Mouse (Mus musculus) left cerebral cortex, adult 18-20 months (tissue): ENCODE data around the gene Ube2v1. TPM values are rescaled to one million over a fixed set of nuclear protein-coding genes. Genes with fewer than 3 reads are reported as not detected.
A peak's percentile ranks its signal among the peaks of the same experiment; 100 is the strongest.

Experiments used
- DNase-seq, 2 experiments: peaks; one replicate each; pipeline ENCODE4 v3.0.0; 2021 to 2022; ENCODE audit warnings: low spot score in 2 of 2, mixed read lengths in 1 of 2
- total RNA-seq, 2 experiments: library from RNA; stranded (reverse); gene quantifications; 2 replicates each; pipeline ENCODE4 v1.2.3; 2021

The Ube2v1 gene
- total RNA-seq, 2 experiments from 2014 or later = 259 to 266 TPM

DNA sequence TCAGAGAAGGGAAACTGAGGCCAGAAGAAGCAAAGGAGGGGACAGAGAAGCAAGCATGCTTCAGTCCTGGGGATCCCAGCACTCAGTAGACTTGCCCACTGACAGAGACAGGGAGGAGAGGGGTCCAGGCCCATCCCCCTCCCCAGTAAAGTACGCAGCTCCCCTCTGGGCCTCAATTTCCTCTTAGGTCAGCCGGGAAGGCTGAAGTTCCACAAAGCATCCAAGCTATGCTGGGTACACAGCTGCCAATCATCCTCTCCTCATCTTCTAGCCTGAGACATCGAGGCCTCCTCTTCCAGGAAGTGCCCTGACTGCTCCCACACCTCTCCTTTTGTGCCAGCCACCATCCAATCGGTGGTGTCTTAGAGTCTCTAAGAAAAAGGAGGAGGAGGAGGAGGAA, 35.6 kb downstream of the Ube2v1 start:
- no peak for DNase-seq

DNA sequence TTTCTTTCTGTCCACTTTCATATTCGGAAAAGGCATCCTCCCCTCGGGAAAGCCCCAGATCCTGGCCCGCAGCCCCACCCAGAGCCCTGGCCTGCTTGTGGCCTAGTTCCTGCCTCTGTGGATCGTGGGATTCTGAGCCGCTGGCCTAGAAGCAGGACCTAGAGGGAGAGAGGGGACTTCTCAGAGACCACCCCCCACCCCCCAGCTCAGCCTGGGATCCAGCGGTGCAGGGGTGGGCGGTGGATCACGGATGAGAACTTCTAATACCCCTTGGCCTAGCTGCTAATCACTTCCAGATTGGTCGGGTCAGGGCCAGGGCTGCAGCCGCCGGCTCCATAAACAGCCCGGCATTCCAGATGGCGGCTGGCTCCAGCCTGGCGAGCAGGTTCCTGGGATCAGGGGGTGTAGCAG, 36.1 kb downstream of the Ube2v1 start:
- DNase-seq = no peak

DNA sequence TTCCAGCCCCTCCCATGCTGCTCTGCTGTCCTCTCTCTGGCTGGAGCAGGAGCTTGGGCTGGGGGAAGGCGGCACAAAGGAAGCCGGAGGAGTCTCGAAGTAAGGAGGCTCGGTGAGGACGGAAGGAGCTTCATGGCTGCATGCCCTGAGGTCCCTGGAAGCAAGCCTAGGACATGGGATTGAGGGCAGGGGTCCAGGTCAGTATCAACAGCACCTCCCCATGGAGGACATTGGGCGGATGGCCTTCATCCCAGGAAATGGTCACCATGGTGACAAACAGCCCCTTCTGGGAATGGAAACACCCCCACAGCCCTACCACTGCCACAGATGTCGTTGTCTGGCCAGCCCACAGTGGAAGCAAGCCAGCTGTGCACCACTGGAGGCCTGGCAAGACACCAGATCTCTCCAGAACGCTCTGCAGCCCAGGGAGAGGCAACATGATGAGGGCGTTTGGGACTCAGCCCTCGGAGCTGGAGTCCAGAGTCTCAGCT, 37.4 kb downstream of the Ube2v1 start:
- peak; percentile 23 to 27 for DNase-seq

DNA sequence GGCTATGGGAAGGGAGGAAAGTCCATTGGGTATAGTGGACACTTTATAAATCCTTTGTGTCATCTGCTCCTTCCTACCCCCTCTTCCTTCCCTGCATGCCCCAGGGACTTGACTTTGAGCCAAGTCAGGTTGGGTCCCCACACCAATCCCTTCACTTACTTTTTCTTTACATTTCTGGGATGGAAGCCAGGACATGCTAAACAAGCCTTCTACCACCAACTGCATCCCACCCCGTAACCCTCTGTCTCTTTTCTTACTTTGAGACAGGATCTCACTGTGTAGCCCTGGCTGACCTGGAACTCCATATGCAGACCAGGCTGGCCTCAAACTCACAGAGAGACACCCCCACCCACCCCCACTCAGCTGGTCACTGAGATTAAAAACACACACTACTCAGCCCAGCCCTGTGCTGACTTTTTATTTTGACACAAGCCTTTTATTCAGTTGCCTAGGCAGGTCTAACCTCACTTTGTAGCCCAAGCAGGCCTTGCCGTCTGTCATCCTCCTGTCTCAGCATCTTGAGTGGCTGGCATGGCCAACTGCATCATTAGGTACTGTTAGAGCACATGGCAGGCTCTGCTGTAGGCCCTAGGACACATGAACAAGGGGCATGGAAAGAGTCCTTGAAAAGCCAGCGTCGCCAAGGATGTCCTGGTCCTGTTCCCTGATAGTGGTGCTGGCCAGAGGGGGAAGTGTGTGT, 38.2 kb downstream of the Ube2v1 start:
- no peak for DNase-seq

DNA sequence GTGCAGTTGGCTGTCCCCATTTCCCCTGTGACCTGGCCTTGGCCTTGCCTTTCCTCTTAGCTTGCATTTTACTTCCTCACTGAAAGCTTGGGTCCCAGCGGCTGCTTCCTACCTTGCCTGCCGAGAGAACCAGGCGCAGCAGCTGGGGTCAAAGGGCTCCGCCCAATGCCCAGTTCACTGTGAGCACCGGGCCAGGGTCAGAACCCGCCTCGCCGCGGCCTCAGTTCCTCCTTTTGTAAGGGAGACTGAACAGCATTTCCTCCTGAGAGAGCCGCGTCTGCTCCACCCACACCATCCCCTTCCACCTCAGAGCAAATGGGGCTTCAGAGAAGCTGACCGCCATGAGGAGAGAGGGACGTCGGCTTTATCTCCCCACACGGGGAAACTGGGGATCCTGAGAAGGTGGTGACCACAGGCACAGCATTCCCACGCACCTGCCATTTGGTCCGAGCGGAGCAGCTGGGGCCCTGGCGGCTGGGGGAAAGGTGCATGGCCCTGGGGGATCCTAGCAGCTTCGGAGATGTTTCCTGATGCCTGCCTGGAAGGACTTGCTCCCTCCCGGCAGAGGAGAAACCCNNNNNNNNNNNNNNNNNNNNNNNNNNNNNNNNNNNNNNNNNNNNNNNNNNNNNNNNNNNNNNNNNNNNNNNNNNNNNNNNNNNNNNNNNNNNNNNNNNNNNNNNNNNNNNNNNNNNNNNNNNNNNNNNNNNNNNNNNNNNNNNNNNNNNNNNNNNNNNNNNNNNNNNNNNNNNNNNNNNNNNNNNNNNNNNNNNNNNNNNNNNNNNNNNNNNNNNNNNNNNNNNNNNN, 42.9 kb downstream of the Ube2v1 start:
- DNase-seq = no peak

DNA sequence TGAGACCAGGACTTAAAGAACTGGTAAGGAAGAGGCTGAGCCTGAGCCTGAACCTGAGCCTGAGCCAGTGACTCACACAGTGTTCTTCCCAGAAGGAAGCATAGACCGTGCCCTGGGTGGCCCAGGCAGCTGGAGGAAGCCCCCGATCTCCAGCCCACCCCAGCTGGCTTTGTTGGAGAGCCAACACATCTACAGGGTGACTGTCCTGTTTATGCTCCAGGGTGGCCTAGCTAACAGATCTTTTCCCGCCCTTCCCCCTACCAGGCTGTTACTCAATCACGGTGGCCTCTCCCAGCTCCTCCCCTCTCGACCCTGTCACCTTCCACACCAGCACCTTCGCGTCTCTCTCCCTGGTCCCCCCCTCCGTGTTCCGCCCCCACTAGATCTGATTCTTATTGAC, 44.9 kb downstream of the Ube2v1 start:
- DNase-seq = no peak

DNA sequence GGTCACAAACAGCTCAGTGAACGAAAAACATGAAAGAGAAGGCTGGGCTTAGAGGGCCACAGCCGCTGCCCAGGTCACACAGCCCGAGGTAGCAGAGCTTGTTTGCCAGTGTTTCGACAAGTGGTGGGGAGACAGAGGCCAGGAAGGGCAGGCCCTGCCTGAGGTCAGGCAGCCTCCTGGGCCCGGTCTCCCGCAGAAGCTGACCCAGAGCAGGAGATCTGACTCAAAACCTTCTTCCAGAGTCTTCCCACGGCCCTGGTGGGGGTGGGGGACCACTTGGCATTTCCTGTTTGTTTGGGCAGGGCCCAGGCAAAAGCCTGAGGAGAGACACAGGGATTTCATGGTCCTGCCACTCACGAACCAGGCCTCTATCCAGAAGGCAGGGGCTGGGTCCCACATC, 45.9 kb downstream of the Ube2v1 start:
- DNase-seq = no peak

DNA sequence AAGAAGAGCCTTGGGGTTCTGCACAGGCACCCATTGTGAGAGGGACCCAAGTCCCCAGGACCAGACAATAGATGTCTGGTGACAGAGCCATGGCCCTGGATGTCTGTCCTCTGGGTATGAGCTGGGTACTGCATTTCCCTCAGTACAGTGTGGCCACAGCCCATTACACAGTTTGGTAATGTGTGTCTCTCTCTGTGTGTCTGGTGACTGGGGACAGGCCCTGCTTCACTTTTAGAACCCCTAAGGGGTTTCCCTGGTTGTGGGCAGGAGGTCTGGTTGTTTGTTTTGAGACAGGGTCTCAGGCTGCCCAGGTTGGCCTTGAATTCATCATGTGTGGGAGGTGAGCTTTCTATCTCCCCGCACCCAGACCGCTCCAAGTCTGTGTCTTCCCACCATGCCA, 46.6 kb downstream of the Ube2v1 start:
- no peak for DNase-seq

DNA sequence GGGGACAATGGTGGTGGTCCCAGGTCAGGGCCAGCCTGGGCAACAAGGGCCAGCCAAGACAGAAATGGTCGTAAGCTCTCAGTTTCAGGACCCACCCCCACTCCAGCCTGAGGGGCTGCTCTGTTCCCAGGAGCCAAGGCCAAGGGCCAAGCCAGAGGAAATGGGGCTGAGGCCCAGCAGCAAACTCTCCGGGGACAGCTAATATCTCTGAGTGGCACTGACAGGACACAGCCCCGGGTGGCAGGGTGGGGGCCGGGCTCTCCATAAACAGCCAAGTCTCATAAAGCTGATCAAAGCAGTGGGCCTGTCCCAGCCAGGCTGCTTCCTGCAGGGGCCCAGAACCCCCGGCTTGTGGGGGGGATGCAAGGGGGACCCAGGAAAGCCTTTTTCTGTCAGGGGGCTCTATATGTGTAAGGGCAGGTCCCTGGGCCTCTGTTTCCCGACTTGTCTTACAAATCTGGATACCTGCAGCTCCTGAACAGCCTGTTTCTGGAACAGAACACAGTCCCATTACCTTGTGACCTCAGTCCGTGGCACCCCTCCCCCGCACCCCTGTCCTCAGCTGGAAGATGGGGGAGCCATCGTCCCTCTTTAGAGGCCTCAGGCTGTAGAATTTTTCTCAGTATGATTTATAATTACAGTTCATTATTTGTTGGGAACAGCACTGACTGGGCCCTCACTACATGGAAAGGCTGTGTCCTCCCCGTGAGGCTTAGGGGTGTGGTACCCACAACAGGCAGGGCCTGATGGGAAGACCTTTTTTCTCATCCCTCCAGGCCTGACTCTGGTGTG, 48.5 kb downstream of the Ube2v1 start:
- DNase-seq = no peak

DNA sequence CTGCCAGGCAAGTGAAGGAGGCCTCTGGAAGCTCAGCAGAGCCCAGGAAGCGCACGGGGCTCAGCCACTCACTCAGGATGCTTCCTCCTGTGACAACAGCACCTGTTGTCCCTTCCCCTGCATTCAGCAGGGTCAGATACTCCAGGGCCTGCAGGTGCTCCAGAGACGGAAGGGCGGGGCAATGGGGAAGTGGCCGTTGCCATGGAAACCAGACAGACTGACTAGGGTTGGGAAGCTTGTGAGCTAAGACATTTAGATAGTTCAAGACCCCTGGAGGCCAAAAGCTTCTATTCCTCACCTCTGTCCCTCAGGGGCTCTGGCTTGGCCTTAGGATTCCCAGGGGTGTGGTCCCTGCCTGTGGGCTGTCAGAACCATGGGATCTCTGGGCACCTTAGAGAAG, 53.4 kb downstream of the Ube2v1 start:
- DNase-seq = no peak

DNA sequence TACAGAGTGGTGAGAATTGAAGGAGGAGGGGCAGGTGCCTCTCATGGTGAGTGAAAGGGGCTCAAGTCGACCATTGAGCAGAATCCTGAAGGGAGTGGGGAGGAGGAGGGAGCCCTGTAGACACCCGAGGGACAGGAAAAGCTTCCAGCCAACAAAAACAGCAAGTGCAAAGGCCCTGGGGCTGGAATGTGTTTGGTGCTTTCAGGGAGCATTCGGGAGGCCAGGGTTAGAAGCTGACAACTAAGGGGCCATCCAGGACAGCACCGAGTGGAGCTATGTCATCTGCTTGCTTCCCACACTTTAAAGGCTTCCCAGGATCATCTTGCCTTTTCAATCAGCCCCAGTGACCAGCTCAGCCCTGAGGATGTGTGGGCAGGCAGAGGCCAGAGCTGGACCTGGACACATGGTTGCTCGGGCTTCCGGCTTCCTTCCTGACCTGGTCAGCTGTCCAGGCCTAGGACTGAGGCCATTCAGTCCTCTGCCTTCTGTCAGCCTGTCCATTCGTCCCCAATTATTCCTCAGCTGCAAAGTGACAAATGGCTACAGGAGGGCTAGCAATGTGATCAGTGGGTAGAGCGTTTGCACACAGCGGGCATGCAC, 54.6 kb downstream of the Ube2v1 start:
- no peak for DNase-seq

DNA sequence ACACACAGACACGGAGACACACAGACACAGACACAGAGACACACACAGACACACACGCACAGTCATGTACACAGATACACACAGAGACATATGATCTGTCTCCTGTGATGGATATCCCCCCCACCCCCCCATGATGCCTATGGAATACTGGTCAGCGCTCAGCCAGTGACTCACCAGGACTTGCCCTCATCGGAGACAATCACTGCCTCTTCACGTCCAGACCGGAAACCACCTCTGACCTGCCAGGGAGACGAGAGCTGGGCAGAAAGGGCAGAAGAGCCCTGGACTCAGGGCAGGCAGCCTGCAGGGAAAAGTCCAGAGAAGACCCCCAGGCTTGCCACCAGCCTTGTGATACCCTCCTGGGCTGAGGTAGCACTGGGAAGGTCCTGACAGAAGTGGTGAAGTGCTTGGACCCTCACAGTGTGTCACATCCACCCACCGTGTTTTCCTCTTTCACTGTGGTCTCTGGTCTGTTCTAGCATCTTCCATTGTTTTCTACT, 55.7 kb downstream of the Ube2v1 start:
- no peak for DNase-seq

DNA sequence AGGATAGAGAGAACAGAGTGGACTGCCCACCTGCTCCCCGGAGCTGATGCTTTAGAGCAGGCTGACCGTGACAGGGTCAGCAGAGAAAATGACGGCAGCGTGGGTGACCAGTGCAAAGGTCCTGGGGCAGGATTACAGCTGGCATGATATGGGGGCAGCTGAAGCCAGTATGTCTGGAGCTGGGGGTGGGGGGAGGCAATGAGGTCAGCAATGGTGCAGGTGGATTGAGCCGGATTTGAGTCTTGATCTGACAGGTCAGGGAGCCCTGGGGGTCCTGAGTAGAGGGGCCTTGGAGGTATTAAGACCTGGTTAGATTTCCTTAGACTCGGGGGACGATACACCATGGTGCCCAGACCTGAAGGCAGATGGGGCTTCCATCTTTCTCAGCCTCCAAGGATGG, 56.3 kb downstream of the Ube2v1 start:
- no peak for DNase-seq

DNA sequence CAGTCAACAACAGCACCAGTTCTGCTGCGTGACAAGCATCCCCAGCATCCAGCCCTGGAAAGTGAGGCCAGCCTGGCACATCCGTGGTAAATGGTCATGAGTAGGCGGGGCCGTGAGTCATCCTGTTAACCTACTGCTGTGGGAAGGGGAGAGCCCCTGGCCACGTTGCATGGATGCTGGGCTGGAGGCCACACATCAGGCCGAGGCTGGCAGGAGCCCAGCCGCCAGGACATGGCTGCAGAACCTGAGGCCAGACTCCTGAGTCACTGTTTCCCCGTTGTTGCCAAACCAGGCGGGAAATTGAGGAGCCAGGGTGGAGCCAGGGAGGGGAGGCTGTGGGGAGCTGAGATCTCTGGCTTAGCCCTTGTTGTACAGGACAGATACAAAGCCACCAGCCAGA, 57.1 kb downstream of the Ube2v1 start:
- DNase-seq = no peak

DNA sequence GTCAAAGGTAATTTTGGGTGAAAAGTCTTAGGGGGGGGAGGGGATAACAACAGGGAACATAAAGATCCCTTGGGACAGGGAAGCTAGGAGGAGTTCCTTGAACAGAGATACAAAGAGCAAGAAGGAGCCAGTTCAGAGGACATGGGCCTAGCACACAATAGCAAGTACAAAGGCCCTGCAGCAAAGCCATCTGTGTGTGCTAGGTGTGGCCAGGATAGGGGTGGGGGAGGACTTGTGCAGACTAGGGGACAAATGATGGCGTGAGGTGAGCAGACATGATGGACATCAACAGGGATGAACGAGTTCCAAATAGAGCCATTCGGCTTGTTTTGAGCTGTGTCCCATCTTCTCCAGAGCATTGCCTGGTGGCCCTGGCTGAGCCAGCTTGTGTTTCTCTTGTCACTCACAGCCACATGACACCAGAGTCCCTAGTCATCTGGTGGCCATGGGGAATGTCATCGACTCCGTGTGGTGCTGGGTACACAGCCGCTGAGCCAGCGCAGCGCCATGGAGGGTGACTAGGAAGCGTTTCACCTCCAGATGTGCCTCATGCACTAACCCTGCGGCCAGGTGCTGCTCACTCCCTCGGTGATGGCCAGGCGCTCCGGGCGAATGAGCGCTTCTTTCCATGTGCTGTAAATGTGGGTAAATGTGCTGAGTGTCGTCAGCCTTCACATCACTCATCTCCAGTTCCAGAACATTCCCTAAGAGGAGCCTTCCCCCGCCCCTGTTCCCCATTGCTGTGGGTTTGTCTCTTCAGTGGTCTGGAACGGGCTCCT, 60.3 kb downstream of the Ube2v1 start:
- no peak for DNase-seq

DNA sequence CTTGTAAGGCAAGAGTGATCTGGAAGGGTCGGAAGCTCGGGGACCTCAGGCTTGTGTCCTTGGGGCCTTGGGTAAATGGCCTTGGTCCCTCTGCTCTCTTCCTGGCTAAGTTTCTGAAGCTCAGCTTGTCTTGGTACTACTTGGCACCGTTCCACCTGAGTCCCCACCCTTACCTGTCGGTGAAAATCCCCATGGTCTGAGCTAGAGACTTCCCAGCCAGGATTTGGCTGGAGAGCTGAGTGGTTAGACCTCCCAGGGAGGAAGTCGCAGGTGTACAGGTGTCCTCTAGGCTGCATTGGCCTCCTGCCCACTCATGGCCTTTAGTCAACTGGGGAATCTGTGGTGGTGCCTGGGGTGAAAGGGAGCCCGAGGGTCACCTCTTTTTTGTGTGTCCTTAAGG, 61.1 kb downstream of the Ube2v1 start:
- DNase-seq = no peak

DNA sequence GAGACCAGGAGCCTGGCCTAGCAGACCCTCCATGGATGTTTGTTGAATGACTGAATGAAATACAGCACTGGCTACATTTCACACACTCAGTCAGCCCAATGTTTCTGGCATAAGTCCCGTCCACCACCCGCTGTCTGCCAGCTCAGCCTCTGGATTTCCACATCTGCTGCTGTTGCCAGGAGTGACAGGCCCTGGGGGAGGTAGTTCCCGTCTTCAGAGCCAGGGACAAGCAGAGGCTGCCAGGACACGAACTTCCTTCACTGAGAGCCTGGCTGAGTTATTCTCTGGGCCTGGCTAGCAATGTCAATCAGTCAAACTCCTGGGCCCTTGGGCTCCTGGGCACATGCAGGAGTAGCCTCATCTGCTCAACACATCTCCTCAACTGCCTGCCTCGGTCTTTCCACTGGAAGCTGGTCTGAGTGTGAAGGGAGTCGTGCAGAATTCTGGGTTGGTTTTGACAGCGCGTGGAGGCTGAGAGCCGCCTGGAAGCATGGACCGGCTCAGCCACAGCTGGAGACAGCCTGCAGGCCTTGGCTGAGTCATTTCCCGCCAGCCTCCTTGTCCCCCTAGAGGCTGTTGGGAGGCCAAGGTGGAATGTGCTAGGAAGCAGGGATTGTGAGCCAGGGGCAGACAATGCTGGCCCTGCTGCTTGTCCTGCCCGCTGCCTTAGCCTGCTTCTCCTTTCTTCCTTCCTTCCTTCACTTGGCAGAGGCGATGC, 61.8 kb downstream of the Ube2v1 start:
- peak in 1 of 2 experiments; percentile 17 for DNase-seq

DNA sequence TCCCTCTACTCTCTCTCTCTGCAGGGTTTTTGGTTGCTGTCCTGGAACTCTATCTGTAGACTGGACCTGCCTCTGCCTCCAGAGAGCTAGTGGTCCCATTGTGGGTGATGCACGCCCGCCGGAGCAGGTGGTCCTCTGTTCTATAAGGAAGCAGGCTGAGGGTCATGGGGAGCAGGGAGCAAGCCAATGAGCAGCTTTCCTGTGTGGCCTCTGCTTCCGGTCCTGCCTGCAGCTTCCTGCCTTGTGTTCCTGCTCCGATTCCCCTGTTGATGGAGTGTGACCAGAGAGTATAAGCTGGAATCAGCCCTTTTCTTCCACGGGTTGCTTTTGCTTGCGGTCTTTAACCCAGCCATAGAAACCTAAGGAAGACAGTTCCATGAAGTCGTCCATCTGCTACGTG, 63.8 kb downstream of the Ube2v1 start:
- DNase-seq = no peak

DNA sequence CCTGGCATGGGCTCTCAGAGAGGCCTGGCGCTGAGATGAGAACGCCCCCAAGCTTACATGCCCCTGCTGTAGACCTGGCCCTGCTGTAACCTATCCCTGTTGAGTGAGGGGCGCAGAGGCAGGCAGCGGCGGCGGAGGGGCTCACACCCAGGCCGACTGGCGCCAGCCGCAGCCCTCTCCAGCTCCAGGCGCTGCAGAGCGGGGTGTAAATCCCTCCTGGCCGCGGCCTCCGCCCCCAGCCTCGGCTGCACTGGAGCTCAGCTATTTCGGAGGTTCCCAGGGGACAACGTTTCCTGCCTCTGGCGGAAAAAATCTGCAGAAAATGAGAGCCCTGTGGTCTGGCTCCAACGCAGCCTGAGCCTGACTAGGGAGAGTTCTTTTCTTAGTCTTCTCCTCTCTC, 66.2 kb downstream of the Ube2v1 start:
- DNase-seq = peak in 1 of 2 experiments; percentile 15

DNA sequence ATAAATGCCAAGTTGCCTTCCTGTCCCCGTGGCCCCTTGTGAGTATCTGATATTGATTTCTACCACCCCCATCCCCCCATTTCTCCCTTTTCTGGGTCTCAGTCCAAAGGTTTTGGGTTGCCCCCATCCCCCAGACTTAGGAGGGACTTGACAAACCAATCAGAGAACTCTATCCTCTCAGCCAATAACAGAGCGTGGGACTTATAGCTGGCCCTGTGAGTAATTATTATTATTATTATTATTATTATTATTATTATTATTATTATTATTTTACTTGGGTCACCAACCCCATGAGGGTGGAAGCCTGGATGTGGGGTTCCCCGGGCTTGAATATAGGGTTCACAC, 66.6 kb downstream of the Ube2v1 start:
- DNase-seq = no peak
